Mouse (Mus musculus): ENCODE measurements at regions not wholly inside any gene's neighbourhood (a gene's known extent, or its start where the extent isn't known, plus 50 kb on each side); places are given as distances from the start of the nearest gene placed in this dataset.

DNA sequence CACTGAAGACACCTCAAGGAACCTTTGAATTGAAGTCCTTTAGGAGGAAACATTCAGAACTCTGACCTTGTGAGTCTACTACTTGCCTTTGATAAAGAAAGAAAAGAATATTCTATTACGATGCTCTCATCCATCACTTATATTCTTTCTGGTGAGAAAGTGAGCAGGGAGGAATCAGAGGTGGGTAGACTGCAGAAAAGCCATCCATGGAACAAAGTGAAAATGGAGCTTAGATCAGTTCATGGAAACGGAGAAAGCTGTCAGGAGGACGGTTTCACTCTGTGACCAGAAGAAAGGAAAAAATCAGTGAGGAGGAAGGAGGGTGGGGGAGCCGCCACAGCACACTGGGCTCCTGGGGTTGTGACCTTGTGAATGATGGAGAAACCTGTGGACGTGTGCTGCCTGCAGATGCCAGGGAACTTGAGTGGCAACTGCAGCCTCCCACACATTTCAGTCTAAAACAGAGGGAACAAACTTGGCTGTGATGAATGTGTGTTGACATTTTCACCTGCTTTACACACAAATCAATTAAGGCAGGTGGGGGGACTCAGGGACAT lies 335.2 kb downstream of the Gm10283 start:
- TF ChIP-seq CTCF (IDR thresholded peaks at IDR 0.05; ENCODE audit: borderline replicate concordance, extremely low read depth, insufficient read depth, insufficient read length): no peak
- TF ChIP-seq POLR2A (IDR thresholded peaks at IDR 0.05; ENCODE audit: borderline replicate concordance, extremely low read depth, insufficient read depth, insufficient read length, poor library complexity, severe bottlenecking): no peak

Measured in brain, embryonic 14.5 days (tissue).